Mouse (Mus musculus): ENCODE measurements around the gene Slc37a3. TPM values are rescaled to one million over a fixed set of nuclear protein-coding genes. Genes with fewer than 3 reads are reported as not detected.

Gene Slc37a3
- total RNA-seq, 1 experiment: 45.2 TPM

- peaks cover 13% of the 10 kb centered on the region for H3K36me3 ChIP-seq (ENCODE audit: control insufficient read depth, insufficient read depth, low read length, poor library complexity, severe bottlenecking)
- TF ChIP-seq MAFK (IDR thresholded peaks at IDR 0.05; ENCODE audit: insufficient read depth, low read depth, low read length) (no peak), CHD2 (IDR thresholded peaks at IDR 0.05; ENCODE audit: low read depth, low read length) (no peak), ZC3H11A (IDR thresholded peaks at IDR 0.05; ENCODE audit: borderline replicate concordance, low read depth, low read length) (no peak), ZNF384 (IDR thresholded peaks at IDR 0.05; ENCODE audit: low read depth, low read length) (no peak), HCFC1 (IDR thresholded peaks at IDR 0.05; ENCODE audit: borderline replicate concordance, insufficient read depth, low read length) (no peak)
- no peak overlapping the region for H3K4me3 ChIP-seq (ENCODE audit: insufficient read depth in 1 of 2, low read depth in 1 of 2, low read length in 2 of 2, poor library complexity in 1 of 2, severe bottlenecking in 1 of 2)
- peaks cover 2 to 12% of the 10 kb centered on the region in 2 experiments; a peak in 1 of 4 replicates for H3K4me1 ChIP-seq (ENCODE audit: control insufficient read depth in 2 of 2, insufficient read depth in 2 of 2, low read length in 2 of 2, poor library complexity in 1 of 2)
- no peaks in the 10 kb centered on the region for H3K9me3 ChIP-seq (ENCODE audit: control insufficient read depth, insufficient read depth, low read depth, low read length)
- in situ Hi-C loops (cut with MboI; ENCODE audit: low sequenced_read_pairs in 2 of 2, unreplicated experiment in 2 of 2): no loop called here
- no peak overlapping the region for H3K9ac ChIP-seq (ENCODE audit: insufficient read depth, low read depth, low read length, poor library complexity, severe bottlenecking)
- DNase-seq (ENCODE audit: low read depth, low spot score): no peak
- no peak overlapping the region for H3K27ac ChIP-seq (ENCODE audit: insufficient read depth, low read depth, low read length, poor library complexity, severe bottlenecking)
Observed at GRCm38 (mm10) chr6:39373301-39373955, 4.0 kb downstream of the Slc37a3 start.

GRCm38 (mm10) chr6:39372727-39373126 is 4.7 kb downstream of the Slc37a3 start:
- in situ Hi-C loops (cut with MboI; ENCODE audit: low sequenced_read_pairs in 2 of 2, unreplicated experiment in 2 of 2): no loop called here
- Histone ChIP-seq H3K9ac (ENCODE audit: insufficient read depth, low read depth, low read length, poor library complexity, severe bottlenecking) (peak overlapping the region; percentile 16; the same call in 1 of the 2 replicates), H3K36me3 (ENCODE audit: control insufficient read depth, insufficient read depth, low read length, poor library complexity, severe bottlenecking) (peaks cover 14% of the 10 kb centered on the region), H3K27ac (ENCODE audit: insufficient read depth, low read depth, low read length, poor library complexity, severe bottlenecking) (no peak overlapping the region), H3K9me3 (ENCODE audit: control insufficient read depth, insufficient read depth, low read depth, low read length) (no peaks in the 10 kb centered on the region), H3K4me1 (ENCODE audit: control insufficient read depth in 2 of 2, insufficient read depth in 2 of 2, low read length in 2 of 2, poor library complexity in 1 of 2) (peaks cover under 1 to 12% of the 10 kb centered on the region in 2 experiments; a peak in 1 of 4 replicates), H3K4me3 (ENCODE audit: insufficient read depth in 1 of 2, low read depth in 1 of 2, low read length in 2 of 2, poor library complexity in 1 of 2, severe bottlenecking in 1 of 2) (no peak overlapping the region)
- TF ChIP-seq HCFC1 (IDR thresholded peaks at IDR 0.05; ENCODE audit: borderline replicate concordance, insufficient read depth, low read length): no peak
- TF ChIP-seq MAFK (IDR thresholded peaks at IDR 0.05; ENCODE audit: insufficient read depth, low read depth, low read length): no peak
- TF ChIP-seq ZNF384 (IDR thresholded peaks at IDR 0.05; ENCODE audit: low read depth, low read length): no peak
- no peak for TF ChIP-seq ZC3H11A (IDR thresholded peaks at IDR 0.05; ENCODE audit: borderline replicate concordance, low read depth, low read length)
- TF ChIP-seq CHD2 (IDR thresholded peaks at IDR 0.05; ENCODE audit: low read depth, low read length): no peak
- DNase-seq (ENCODE audit: low read depth, low spot score): no peak

- Histone ChIP-seq H3K4me1 (ENCODE audit: control insufficient read depth in 2 of 2, insufficient read depth in 2 of 2, low read length in 2 of 2, poor library complexity in 1 of 2) (peaks cover 0 to 12% of the 10 kb centered on the region in 2 experiments; a peak in 1 of 4 replicates), H3K9me3 (ENCODE audit: control insufficient read depth, insufficient read depth, low read depth, low read length) (no peaks in the 10 kb centered on the region), H3K27ac (ENCODE audit: insufficient read depth, low read depth, low read length, poor library complexity, severe bottlenecking) (no peak overlapping the region), H3K36me3 (ENCODE audit: control insufficient read depth, insufficient read depth, low read length, poor library complexity, severe bottlenecking) (peaks cover 14% of the 10 kb centered on the region), H3K4me3 (ENCODE audit: insufficient read depth in 1 of 2, low read depth in 1 of 2, low read length in 2 of 2, poor library complexity in 1 of 2, severe bottlenecking in 1 of 2) (no peak overlapping the region), H3K9ac (ENCODE audit: insufficient read depth, low read depth, low read length, poor library complexity, severe bottlenecking) (no peak overlapping the region)
- TF ChIP-seq ZNF384 (IDR thresholded peaks at IDR 0.05; ENCODE audit: low read depth, low read length): no peak
- TF ChIP-seq CHD2 (IDR thresholded peaks at IDR 0.05; ENCODE audit: low read depth, low read length): no peak
- no peak for TF ChIP-seq HCFC1 (IDR thresholded peaks at IDR 0.05; ENCODE audit: borderline replicate concordance, insufficient read depth, low read length)
- TF ChIP-seq MAFK (IDR thresholded peaks at IDR 0.05; ENCODE audit: insufficient read depth, low read depth, low read length): no peak
- no peak for TF ChIP-seq ZC3H11A (IDR thresholded peaks at IDR 0.05; ENCODE audit: borderline replicate concordance, low read depth, low read length)
- no peak for DNase-seq (ENCODE audit: low read depth, low spot score)
- in situ Hi-C loops (cut with MboI; ENCODE audit: low sequenced_read_pairs in 2 of 2, unreplicated experiment in 2 of 2): no loop called here
Observed at GRCm38 (mm10) chr6:39372042-39372441, 5.4 kb downstream of the Slc37a3 start.

GRCm38 (mm10) chr6:39369631-39370030 is 7.8 kb downstream of the Slc37a3 start:
- in situ Hi-C loops (cut with MboI; ENCODE audit: low sequenced_read_pairs in 2 of 2, unreplicated experiment in 2 of 2): no loop called here
- H3K27ac ChIP-seq (ENCODE audit: insufficient read depth, low read depth, low read length, poor library complexity, severe bottlenecking): no peak overlapping the region
- no peak overlapping the region for H3K9ac ChIP-seq (ENCODE audit: insufficient read depth, low read depth, low read length, poor library complexity, severe bottlenecking)
- no peaks in the 10 kb centered on the region for H3K9me3 ChIP-seq (ENCODE audit: control insufficient read depth, insufficient read depth, low read depth, low read length)
- H3K36me3 ChIP-seq (ENCODE audit: control insufficient read depth, insufficient read depth, low read length, poor library complexity, severe bottlenecking): peaks cover 19% of the 10 kb centered on the region
- peaks cover 0 to 12% of the 10 kb centered on the region in 2 experiments; a peak in 1 of 4 replicates for H3K4me1 ChIP-seq (ENCODE audit: control insufficient read depth in 2 of 2, insufficient read depth in 2 of 2, low read length in 2 of 2, poor library complexity in 1 of 2)
- no peak overlapping the region for H3K4me3 ChIP-seq (ENCODE audit: insufficient read depth in 1 of 2, low read depth in 1 of 2, low read length in 2 of 2, poor library complexity in 1 of 2, severe bottlenecking in 1 of 2)
- DNase-seq (ENCODE audit: low read depth, low spot score): no peak
- TF ChIP-seq CHD2 (IDR thresholded peaks at IDR 0.05; ENCODE audit: low read depth, low read length): no peak
- no peak for TF ChIP-seq HCFC1 (IDR thresholded peaks at IDR 0.05; ENCODE audit: borderline replicate concordance, insufficient read depth, low read length)
- no peak for TF ChIP-seq ZNF384 (IDR thresholded peaks at IDR 0.05; ENCODE audit: low read depth, low read length)
- no peak for TF ChIP-seq MAFK (IDR thresholded peaks at IDR 0.05; ENCODE audit: insufficient read depth, low read depth, low read length)
- TF ChIP-seq ZC3H11A (IDR thresholded peaks at IDR 0.05; ENCODE audit: borderline replicate concordance, low read depth, low read length): no peak
